Mouse (Mus musculus): ENCODE measurements around the gene Stpg3. TPM values are rescaled to one million over a fixed set of nuclear protein-coding genes. Genes with fewer than 3 reads are reported as not detected.
"Not testable (repeated sequence)": the region's sequence is repeated elsewhere in the genome, so short reads cannot be mapped to it uniquely, and the experiment has no call there.

Stpg3 gene
- total RNA-seq (2018; cell fraction: chromatin; rRNA removed), result not detected
- not detected for total RNA-seq (2018; cell fraction: cytosol; rRNA removed)
- total RNA-seq (2018; cell fraction: nucleus; rRNA removed), result under 1 TPM in 2 of 26 experiments, not detected in 24; 0.30 to 0.89 TPM
- polyA plus RNA-seq (2018), result not detected in 3 replicates

DNA sequence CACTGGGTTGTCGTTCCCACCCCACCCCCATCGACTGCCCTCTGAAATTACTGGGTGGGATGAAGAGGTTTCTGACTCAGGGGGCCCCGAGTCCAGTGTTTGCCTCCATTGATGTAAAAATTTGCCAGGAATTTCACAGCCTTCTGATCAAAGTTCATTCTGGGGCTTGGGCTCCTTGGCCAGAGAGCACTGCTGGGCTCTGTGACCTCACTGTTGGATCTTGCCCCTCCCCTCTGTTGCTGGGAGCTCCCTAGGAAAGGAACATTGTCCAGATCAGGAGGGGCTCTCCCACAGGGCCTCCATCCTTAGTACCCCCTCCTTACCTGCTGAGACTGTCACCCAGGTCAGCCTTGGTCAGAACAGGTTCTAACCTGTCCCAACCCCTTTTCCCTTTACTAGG is at the start of gene Stpg3:
Stpg3 (minus strand) TSS at position 194 of the 400 bp plus-strand sequence.
- Histone ChIP-seq H3K4me3 (ENCODE audit: inconsistent target) (no peak within 1 kb of the TSS), H3K36me3 (ENCODE audit: inconsistent target) (no peaks in the 10 kb centered on the region), H3K79me2 (ENCODE audit: inconsistent target) (peaks cover 16% of the 10 kb centered on the region), H3K27ac (no peak within 1 kb of the TSS)
- 86% methylated on average over 3 of the region's 3 CpGs for WGBS (ENCODE audit: missing documents)

GRCm38 (mm10) chr2:25263623-25264285 is 49.3 kb upstream of the Stpg3 start:
- Histone ChIP-seq H3K4me3 (ENCODE audit: inconsistent target) (peak overlapping the region; percentile 29), H3K79me2 (ENCODE audit: inconsistent target) (peaks cover 47% of the 10 kb centered on the region; the same call in 1 of the 2 replicates), H3K36me3 (ENCODE audit: inconsistent target) (no peaks in the 10 kb centered on the region), H3K27ac (no peak overlapping the region)
- WGBS (ENCODE audit: missing documents), result 47% methylated on average over 12 of the region's 12 CpGs

DNA sequence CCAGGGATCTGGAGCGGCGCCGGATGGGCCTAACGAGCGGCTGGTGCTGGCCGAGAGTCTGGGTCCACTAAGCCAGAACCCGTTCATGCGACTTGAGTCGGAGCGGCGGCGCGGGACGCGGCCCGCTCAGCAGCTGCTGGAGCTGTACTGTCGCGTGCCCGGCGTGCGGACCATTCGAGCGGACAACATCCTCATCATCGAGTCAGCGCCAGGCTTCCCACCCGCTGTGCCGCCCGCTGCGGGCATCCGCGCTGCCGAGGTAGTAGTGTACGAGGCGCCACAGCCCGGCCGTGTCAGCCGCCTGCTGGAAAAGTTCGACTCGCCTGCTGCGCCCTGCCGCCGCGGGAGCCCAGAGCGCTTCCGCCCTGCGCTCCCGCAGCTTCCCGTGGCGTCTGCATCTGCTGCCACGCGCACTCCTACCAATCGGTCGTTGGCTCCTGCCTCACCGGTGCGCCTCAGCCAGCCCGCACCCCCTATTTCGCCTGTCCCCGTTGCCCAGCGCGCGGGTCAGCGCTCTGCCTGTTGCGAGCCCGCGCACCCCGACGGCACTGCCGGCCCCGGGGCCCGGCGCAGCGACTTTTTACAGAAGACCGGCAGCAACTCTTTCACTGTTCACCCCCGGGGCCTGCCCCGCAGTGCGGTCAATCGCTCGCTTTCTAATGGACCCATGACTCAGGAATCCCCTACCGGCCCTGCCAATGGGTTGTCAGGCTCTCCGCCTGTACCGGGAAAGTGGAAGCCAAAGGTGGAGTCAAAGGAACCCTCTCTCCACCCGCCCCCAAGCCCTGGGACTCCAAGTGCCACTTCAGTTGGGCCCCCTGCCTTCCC is 48.6 kb upstream of the Stpg3 start:
- H3K36me3 ChIP-seq (ENCODE audit: inconsistent target), result no peaks in the 10 kb centered on the region
- H3K79me2 ChIP-seq (ENCODE audit: inconsistent target), result peaks cover 46% of the 10 kb centered on the region; the same call in 1 of the 2 replicates
- H3K4me3 ChIP-seq (ENCODE audit: inconsistent target), result peak overlapping the region; percentile 29
- under 1% methylated on average over 63 of the region's 82 CpGs for WGBS (ENCODE audit: missing documents)
- no peak overlapping the region for H3K27ac ChIP-seq

GRCm38 (mm10) chr2:25262291-25262767 is 47.9 kb upstream of the Stpg3 start, which contains the start of gene Tprn:
Gene Tprn (plus strand): TSS chr2:25262618.
- Histone ChIP-seq H3K4me3 (ENCODE audit: inconsistent target) (peak within 1 kb of the TSS; percentile 29), H3K27ac (peak within 1 kb of the TSS; percentile 32), H3K36me3 (ENCODE audit: inconsistent target) (no peaks in the 10 kb centered on the region), H3K79me2 (ENCODE audit: inconsistent target) (peaks cover 39% of the 10 kb centered on the region; the same call in 1 of the 2 replicates)
- 1% methylated on average over 39 of the region's 39 CpGs for WGBS (ENCODE audit: missing documents)

DNA sequence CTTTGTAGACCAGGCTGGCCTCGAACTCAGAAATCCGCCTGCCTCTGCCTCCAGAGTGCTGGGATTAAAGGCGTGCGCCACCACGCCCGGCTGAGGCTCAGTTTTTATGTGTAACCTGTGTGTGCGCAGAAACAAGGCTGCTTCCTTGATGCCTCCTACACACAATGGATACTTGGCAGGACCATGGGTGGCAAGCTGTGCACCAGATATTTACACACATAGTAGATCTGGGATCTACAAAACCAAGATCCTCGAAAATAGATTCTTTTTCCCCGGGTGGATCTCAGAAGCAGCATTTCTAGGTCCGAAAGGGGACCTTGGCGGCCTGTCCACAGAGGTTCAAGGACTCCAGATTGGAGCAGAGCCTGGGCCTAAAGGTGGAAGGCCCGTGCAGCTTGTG is 47.4 kb upstream of the Stpg3 start:
- H3K36me3 ChIP-seq (ENCODE audit: inconsistent target), result no peaks in the 10 kb centered on the region
- WGBS (ENCODE audit: missing documents), result 53% methylated on average over 10 of the region's 12 CpGs
- H3K79me2 ChIP-seq (ENCODE audit: inconsistent target), result peaks cover 35% of the 10 kb centered on the region; the same call in 1 of the 2 replicates
- H3K4me3 ChIP-seq (ENCODE audit: inconsistent target), result peak overlapping the region; percentile 23; the same call in 1 of the 2 replicates
- H3K27ac ChIP-seq, result peak overlapping the region; percentile 32

GRCm38 (mm10) chr2:25258887-25259286 is 44.5 kb upstream of the Stpg3 start:
- H3K27ac ChIP-seq, result no peak overlapping the region
- no peaks in the 10 kb centered on the region for H3K36me3 ChIP-seq (ENCODE audit: inconsistent target)
- no peak overlapping the region for H3K4me3 ChIP-seq (ENCODE audit: inconsistent target)
- peaks cover 24% of the 10 kb centered on the region; the same call in 1 of the 2 replicates for H3K79me2 ChIP-seq (ENCODE audit: inconsistent target)
- 69% methylated on average over 2 of the region's 2 CpGs for WGBS (ENCODE audit: missing documents)

DNA sequence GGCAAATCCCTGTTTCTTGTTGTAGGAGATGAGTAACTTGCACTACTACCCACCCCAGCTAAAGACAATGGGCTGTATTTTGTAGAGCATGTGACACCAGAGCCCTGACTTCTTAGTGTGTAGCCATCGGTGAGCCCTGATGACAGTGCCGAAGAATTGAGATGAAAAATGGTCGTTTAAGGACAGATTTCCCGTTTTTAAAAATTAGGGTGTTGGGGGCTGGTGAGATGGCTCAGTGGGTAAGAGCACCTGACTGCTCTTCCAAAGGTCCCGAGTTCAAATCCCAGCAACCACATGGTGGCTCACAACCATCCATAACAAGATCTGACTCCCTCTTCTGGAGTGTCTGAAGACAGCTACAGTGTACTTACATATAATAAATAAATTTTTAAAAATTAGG is 42.8 kb upstream of the Stpg3 start:
- H3K4me3 ChIP-seq (ENCODE audit: inconsistent target); H3K27ac ChIP-seq; H3K36me3 ChIP-seq (ENCODE audit: inconsistent target): not testable (repeated sequence)
- WGBS (ENCODE audit: missing documents), result 72% methylated on average over 2 of the region's 5 CpGs
- H3K79me2 ChIP-seq (ENCODE audit: inconsistent target), result peaks cover 19% of the 10 kb centered on the region; the same call in 1 of the 2 replicates

- Histone ChIP-seq H3K4me3 (ENCODE audit: inconsistent target) (peak overlapping the region; percentile 90), H3K79me2 (ENCODE audit: inconsistent target) (peaks cover 19% of the 10 kb centered on the region; the same call in 1 of the 2 replicates)
- H3K36me3 ChIP-seq (ENCODE audit: inconsistent target); H3K27ac ChIP-seq: not testable (repeated sequence)
- WGBS (ENCODE audit: missing documents), result 36% methylated on average over 10 of the region's 12 CpGs
Measured at GRCm38 (mm10) chr2:25256443-25257109, 42.1 kb upstream of the Stpg3 start.

DNA sequence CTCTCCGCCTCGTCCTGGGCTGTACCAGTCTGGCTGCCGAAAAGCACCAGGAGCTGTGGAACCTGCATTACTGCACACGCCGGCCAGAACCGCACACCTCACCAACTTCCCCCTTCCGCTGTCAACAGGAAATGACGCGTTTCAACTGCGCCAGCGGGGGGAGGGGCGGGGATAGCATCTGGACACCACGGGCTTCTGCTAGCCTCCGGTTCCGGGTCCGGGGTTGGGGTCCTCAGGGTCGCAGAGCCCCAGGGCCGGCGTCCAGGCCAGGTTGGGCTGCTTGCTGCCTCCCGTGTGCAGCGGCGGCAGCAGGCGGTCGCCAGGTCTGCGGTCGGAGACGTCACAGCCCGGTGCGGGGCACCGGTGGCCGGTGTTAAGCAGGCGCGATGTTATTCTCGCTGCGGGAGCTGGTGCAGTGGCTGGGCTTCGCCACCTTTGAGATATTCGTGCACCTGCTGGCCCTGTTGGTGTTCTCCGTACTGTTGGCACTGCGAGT is 40.9 kb upstream of the Stpg3 start, which contains the start of gene Tmem203:
Tmem203 (plus strand) TSS at position 156 of the 496 bp plus-strand sequence.
- H3K27ac ChIP-seq, result peak within 1 kb of the TSS; percentile 38
- peaks cover 19% of the 10 kb centered on the region; the same call in 1 of the 2 replicates for H3K79me2 ChIP-seq (ENCODE audit: inconsistent target)
- H3K36me3 ChIP-seq (ENCODE audit: inconsistent target), result peaks cover 15% of the 10 kb centered on the region
- WGBS (ENCODE audit: missing documents), result under 1% methylated on average over 39 of the region's 39 CpGs
- H3K4me3 ChIP-seq (ENCODE audit: inconsistent target), result peak within 1 kb of the TSS; percentile 90

DNA sequence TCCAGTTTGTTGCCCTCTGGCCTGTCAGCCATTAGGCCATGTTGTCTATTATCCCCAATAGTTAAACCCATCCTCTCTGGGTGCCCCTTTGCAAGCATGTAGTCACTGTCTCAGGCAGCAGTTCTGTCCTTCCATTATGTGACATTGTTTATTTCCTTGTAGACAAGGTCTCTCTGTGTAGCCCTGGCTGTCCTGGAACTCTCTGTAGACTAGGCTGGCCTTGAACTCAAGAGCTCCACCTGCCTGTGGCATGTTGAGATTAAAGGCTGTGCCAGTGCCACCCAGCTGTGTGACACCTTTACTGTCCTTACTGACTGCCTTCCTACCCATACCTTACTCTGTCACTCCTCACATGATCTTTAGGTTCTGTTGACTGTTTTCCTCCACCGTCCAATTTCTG is 37.9 kb upstream of the Stpg3 start:
- WGBS (ENCODE audit: missing documents), result 82% methylated on average over 1 of the region's 1 CpGs
- peaks cover 45% of the 10 kb centered on the region for H3K36me3 ChIP-seq (ENCODE audit: inconsistent target)
- peaks cover 19% of the 10 kb centered on the region; the same call in 1 of the 2 replicates for H3K79me2 ChIP-seq (ENCODE audit: inconsistent target)
- H3K4me3 ChIP-seq (ENCODE audit: inconsistent target), result no peak overlapping the region
- H3K27ac ChIP-seq, result no peak overlapping the region

DNA sequence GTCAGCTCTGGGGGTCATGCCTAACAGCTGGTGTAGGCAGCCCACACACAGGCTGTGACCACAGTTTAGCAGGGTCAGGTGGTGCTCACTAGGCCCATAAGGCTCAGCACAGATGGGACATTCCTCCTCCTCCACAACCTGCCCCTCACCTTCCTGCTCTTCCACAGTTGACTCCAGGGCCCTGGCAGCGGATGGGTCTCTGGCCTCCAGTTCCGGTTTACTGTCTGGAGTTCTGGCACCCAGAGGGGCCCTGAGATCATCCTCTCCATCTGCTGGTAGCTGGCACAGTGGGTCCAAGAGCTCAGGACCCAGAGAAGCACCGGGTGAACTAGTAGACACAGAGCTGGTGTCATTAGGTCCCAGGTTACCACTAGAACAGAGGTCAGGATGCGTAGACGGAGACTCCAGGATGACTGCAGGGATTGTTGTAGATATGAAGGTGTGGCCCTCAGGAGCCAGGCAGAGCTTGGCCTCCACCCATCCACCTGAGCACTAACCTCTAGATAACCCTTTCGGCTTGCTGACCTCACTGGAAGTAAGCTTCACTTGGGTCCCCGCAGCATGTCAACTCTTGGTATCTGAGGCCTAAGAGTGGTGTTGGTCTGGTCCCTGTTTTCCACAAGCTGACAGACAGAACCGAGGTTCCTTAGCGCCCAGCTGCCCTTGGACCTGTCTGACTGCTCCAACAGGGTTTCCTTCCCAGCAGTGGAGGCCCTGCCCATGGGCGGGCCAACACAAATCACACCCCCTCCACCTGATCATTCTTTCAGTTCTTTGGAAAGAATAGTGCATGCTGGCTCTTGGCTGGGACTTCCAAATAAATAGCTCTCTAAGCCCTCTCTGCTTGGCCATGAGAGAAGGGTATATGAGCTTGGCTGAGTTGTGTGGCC is 32.0 kb upstream of the Stpg3 start, which contains the start of gene AL732309.1:
AL732309.1 (minus strand) TSS at position 681 of the 890 bp plus-strand sequence.
- Histone ChIP-seq H3K4me3 (ENCODE audit: inconsistent target) (no peak within 1 kb of the TSS), H3K79me2 (ENCODE audit: inconsistent target) (no peaks in the 10 kb centered on the region), H3K27ac (no peak within 1 kb of the TSS), H3K36me3 (ENCODE audit: inconsistent target) (peaks cover 49% of the 10 kb centered on the region)
- WGBS (ENCODE audit: missing documents), result 86% methylated on average over 10 of the region's 10 CpGs

DNA sequence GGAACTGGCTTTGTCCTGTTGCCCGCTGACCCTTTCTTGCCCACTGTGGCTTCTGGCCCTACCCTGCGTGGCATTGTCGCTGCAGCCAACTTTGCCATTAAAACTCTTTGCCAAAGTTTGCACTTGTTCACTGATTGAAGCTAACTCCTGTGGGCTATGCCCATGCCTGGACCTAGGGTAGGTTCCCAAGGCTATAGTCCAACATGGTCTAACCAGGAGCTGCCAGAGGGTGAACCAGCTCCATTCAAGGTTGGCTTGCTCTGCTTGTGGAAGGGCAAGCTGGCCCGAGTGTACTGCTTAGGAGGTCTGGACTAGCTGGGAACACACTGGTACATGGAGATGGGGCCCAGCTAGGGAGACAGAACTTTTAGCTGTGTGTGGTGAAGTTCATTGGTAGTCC is 29.7 kb upstream of the Stpg3 start:
- no peaks in the 10 kb centered on the region for H3K79me2 ChIP-seq (ENCODE audit: inconsistent target)
- 92% methylated on average over 4 of the region's 4 CpGs for WGBS (ENCODE audit: missing documents)
- H3K27ac ChIP-seq, result no peak overlapping the region
- H3K4me3 ChIP-seq (ENCODE audit: inconsistent target), result no peak overlapping the region
- peaks cover 26% of the 10 kb centered on the region; the same call in 1 of the 2 replicates for H3K36me3 ChIP-seq (ENCODE audit: inconsistent target)

DNA sequence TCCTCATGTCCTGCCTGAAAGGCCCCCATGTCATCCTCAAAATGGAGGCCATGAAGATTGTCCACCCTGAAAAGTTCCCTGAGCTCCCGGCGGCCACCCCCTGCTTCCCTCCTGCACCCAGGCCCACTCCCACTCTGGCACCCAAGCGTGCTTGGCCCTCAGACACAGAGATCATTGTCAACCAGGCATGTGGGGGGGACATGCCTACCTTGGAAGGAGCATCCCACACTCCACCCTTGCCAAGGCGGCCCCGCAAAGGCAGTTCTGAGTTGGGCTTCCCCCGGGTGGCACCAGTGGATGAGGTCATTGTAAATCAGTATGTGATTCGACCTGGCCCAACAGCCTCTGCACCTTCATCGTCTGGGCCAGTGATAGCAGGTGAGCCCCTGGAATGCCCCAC is 28.9 kb upstream of the Stpg3 start:
- Histone ChIP-seq H3K79me2 (ENCODE audit: inconsistent target) (no peaks in the 10 kb centered on the region), H3K27ac (no peak overlapping the region), H3K4me3 (ENCODE audit: inconsistent target) (no peak overlapping the region), H3K36me3 (ENCODE audit: inconsistent target) (peaks cover 18% of the 10 kb centered on the region; the same call in 1 of the 2 replicates)
- WGBS (ENCODE audit: missing documents), result 91% methylated on average over 8 of the region's 8 CpGs
